Mouse (Mus musculus): Measurements from ENCODE around the gene Lhx6. TPM values are rescaled to one million over a fixed set of nuclear protein-coding genes. Genes with fewer than 3 reads are reported as not detected.

Lhx6 gene
- polyA plus RNA-seq, 1 experiment from 2014 or later, result 10.6 TPM

DNA sequence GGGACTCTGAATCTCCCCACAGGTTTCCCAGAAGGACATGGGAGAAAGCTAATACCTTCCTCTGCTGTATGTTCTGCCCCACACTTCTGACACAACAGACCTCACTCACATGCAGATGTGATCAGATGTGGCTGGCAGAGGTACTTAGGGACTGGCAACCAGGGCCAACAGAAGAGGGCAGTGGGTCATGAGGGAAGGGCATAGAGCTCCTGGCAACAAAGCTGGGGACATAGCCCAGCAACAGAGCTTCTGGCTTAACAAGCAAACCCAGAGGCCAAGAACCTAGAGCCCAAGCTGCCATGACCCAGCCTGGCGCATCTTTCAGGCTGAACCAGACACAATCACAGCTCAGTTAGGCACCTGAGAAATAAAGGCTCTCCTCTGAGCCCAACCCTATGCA is 20.2 kb downstream of the Lhx6 start:
- Histone ChIP-seq H3K27ac (ENCODE audit: low read depth, low read length) (no peak overlapping the region), H3K4me1 (replicated peaks; ENCODE audit: control insufficient read depth, insufficient read depth, low read length) (no peaks in the 10 kb centered on the region), H3K36me3 (ENCODE audit: control insufficient read depth, insufficient read depth, low read length) (no peaks in the 10 kb centered on the region), H3K9me3 (ENCODE audit: control insufficient read depth, low read length) (no peaks in the 10 kb centered on the region), H3K4me2 (ENCODE audit: low read depth, low read length, severe bottlenecking) (no peak overlapping the region), H3K4me3 (ENCODE audit: low read depth, low read length) (no peak overlapping the region), H3K9ac (ENCODE audit: low read length) (no peak overlapping the region), H3K27me3 (ENCODE audit: control insufficient read depth, insufficient read depth, low read length) (peaks cover 15% of the 10 kb centered on the region)
- ATAC-seq (replicated peaks; ENCODE audit: low FRiP score), result no peak
- no peak for DNase-seq (ENCODE audit: low spot score)
- WGBS, result 94% methylated on average over 1 of the region's 1 CpGs

DNA sequence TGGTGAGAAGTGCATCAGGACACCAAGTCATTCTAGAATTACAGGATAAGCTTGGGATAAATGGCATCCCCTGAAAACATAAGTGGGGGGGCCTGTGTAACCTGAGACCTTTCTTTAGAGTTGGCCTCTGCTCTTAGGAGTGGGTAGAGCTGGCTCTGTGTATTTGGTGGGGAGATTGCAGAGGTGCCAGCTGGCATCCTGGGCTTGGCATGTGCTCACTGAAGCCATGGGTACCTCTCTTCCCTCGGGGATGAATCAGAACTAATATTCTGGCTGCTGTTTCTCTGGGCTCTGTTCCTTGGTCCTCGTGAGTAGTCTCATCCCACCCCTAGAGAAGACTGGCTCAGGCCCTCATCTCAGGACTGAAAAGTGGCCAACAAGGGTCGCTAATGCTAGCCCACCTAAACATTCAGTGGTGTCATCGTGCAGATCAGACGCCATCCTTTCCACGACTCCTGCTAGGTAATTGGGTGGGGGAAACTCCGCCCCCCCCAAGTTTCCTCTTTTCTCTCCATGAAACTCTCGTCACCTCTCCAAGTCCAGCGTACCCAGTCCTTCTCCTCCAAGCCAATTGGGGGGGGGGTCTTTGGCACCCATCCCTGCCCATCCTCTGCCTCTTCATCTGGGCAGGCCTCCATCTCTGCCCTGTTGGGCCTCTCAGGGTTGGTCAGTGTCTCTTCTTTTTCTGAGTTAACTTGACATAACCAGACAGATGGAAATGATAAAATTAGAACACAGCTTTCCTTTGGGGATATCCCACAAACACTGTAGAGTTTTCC is 22.2 kb downstream of the Lhx6 start:
- Histone ChIP-seq H3K27me3 (ENCODE audit: control insufficient read depth, insufficient read depth, low read length) (peaks cover 5% of the 10 kb centered on the region), H3K4me1 (replicated peaks; ENCODE audit: control insufficient read depth, insufficient read depth, low read length) (no peaks in the 10 kb centered on the region), H3K27ac (ENCODE audit: low read depth, low read length) (no peak overlapping the region), H3K4me3 (ENCODE audit: low read depth, low read length) (no peak overlapping the region), H3K9me3 (ENCODE audit: control insufficient read depth, low read length) (no peaks in the 10 kb centered on the region), H3K4me2 (ENCODE audit: low read depth, low read length, severe bottlenecking) (no peak overlapping the region), H3K36me3 (ENCODE audit: control insufficient read depth, insufficient read depth, low read length) (no peaks in the 10 kb centered on the region), H3K9ac (ENCODE audit: low read length) (no peak overlapping the region)
- 80% methylated on average over 9 of the region's 9 CpGs for WGBS
- DNase-seq (ENCODE audit: low spot score), result no peak
- ATAC-seq (replicated peaks; ENCODE audit: low FRiP score), result no peak

DNA sequence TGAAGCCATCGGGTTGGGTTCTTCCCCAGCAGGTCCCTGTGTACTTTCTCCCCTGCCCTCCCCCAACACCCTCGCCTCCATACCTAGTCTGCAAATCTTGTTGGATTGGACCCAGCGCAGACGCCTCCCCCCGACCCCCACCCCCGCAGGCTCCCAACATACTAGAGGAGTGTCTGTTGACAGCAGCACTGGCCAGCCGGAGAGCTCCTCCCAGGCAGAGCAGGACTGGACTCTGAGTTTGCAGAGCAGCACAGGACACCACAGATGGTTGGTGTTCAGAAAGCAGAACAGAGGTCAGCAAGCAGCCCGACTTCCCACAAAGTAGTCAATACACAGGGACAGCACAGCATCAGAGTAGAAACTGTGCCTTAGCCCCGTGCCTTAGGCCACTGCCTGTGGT is 23.8 kb downstream of the Lhx6 start:
- H3K27me3 ChIP-seq (ENCODE audit: control insufficient read depth, insufficient read depth, low read length), result peaks cover 2% of the 10 kb centered on the region; the same call in 1 of the 2 replicates
- H3K4me2 ChIP-seq (ENCODE audit: low read depth, low read length, severe bottlenecking), result no peak overlapping the region
- no peaks in the 10 kb centered on the region for H3K9me3 ChIP-seq (ENCODE audit: control insufficient read depth, low read length)
- no peak overlapping the region for H3K9ac ChIP-seq (ENCODE audit: low read length)
- WGBS, result 37% methylated on average over 9 of the region's 9 CpGs
- DNase-seq (ENCODE audit: low spot score), result no peak
- no peak for ATAC-seq (replicated peaks; ENCODE audit: low FRiP score)
- no peak overlapping the region for H3K27ac ChIP-seq (ENCODE audit: low read depth, low read length)
- H3K36me3 ChIP-seq (ENCODE audit: control insufficient read depth, insufficient read depth, low read length), result no peaks in the 10 kb centered on the region
- H3K4me3 ChIP-seq (ENCODE audit: low read depth, low read length), result no peak overlapping the region
- H3K4me1 ChIP-seq (replicated peaks; ENCODE audit: control insufficient read depth, insufficient read depth, low read length), result peaks cover 2% of the 10 kb centered on the region; the same call in 1 of the 2 replicates

DNA sequence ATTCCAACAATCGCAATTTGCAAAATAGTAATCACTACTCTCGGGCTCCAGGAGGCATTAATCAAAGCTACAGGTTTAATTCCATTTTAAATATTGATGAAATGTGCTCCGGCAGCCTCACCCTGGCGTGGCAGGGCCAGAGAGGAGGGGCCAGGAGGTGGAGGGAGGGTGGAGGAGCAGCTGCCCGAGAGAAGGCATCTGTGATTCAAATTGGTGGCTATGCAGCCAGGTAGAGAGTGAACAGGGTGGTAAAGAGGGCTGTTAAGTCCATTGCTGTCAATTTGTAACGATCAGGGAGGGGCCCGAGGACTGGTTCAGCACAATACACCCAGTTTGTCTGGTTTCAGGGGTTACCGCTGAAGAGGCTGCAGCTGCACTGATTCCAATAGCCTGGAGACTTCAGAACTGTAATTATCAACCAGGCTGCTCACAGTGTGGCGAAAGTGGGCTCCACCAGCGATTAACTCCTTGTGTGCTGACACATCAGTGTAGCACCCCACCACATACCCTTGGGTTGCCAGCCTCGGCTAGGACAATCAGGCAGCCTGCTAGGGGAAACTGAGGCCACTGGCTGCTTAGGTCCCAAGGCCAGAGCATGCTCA is 27.9 kb downstream of the Lhx6 start:
- peak; percentile 73 for ATAC-seq (replicated peaks; ENCODE audit: low FRiP score)
- no peak for DNase-seq (ENCODE audit: low spot score)

DNA sequence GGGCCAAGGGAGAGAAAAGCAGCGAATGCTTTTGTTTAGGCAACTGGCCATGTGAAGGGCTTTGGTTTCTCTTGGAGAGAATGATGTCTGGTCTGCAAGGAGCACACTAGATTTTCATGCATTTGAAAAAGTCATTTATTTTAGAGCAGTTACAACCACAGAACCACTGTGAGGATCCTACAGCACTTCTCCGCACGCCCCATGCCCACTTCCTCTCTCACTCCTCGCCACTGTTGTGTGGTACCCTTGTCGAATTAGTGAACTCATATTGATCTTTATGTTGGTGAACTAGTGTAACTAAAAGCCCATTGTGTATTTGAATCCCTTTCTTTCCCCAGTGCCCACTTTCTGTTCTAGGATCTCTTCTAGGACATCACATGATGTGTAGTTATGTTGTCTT is 30.0 kb downstream of the Lhx6 start:
- no peaks in the 10 kb centered on the region for H3K27me3 ChIP-seq (ENCODE audit: control insufficient read depth, insufficient read depth, low read length)
- no peak for ATAC-seq (replicated peaks; ENCODE audit: low FRiP score)
- no peak for DNase-seq (ENCODE audit: low spot score)
- H3K4me3 ChIP-seq (ENCODE audit: low read depth, low read length), result no peak overlapping the region
- no peak overlapping the region for H3K27ac ChIP-seq (ENCODE audit: low read depth, low read length)
- H3K9me3 ChIP-seq (ENCODE audit: control insufficient read depth, low read length), result no peaks in the 10 kb centered on the region
- H3K36me3 ChIP-seq (ENCODE audit: control insufficient read depth, insufficient read depth, low read length), result no peaks in the 10 kb centered on the region
- WGBS, result 84% methylated on average over 5 of the region's 5 CpGs
- no peak overlapping the region for H3K9ac ChIP-seq (ENCODE audit: low read length)
- no peak overlapping the region for H3K4me2 ChIP-seq (ENCODE audit: low read depth, low read length, severe bottlenecking)
- H3K4me1 ChIP-seq (replicated peaks; ENCODE audit: control insufficient read depth, insufficient read depth, low read length), result peaks cover 2% of the 10 kb centered on the region; the same call in 1 of the 2 replicates

More for the DNA sequence above, 27.9 kb downstream of the Lhx6 start:
- no peaks in the 10 kb centered on the region for H3K9me3 ChIP-seq (ENCODE audit: control insufficient read depth, low read length)
- H3K36me3 ChIP-seq (ENCODE audit: control insufficient read depth, insufficient read depth, low read length), result no peaks in the 10 kb centered on the region
- no peak overlapping the region for H3K27ac ChIP-seq (ENCODE audit: low read depth, low read length)
- 21% methylated on average over 11 of the region's 11 CpGs for WGBS
- H3K27me3 ChIP-seq (ENCODE audit: control insufficient read depth, insufficient read depth, low read length), result no peaks in the 10 kb centered on the region
- H3K4me3 ChIP-seq (ENCODE audit: low read depth, low read length), result no peak overlapping the region
- no peak overlapping the region for H3K9ac ChIP-seq (ENCODE audit: low read length)
- peaks cover 2% of the 10 kb centered on the region; the same call in 1 of the 2 replicates for H3K4me1 ChIP-seq (replicated peaks; ENCODE audit: control insufficient read depth, insufficient read depth, low read length)
- no peak overlapping the region for H3K4me2 ChIP-seq (ENCODE audit: low read depth, low read length, severe bottlenecking)

DNA sequence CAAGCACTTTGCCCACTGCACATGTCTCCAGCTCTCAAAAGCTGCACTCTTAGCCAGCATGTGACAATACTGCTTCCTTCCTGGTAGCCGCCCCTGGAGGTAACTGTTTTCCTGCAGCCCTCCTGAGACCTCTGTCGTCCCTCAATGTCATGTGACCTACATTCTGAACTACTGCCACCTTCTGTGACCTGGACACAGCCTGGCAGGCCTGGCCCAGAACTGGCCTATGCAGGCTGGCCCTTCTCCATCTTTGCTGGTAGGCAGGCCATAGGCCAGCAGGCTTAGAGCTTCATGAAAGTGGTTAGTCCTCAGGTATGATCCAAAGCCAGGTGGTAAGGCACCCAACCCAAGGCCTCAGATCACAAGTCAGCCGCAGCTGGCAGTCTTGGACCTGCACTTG is 31.4 kb downstream of the Lhx6 start:
- no peak for ATAC-seq (replicated peaks; ENCODE audit: low FRiP score)
- WGBS, result 59% methylated on average over 3 of the region's 3 CpGs
- no peak overlapping the region for H3K4me3 ChIP-seq (ENCODE audit: low read depth, low read length)
- no peak overlapping the region for H3K27ac ChIP-seq (ENCODE audit: low read depth, low read length)
- no peaks in the 10 kb centered on the region for H3K36me3 ChIP-seq (ENCODE audit: control insufficient read depth, insufficient read depth, low read length)
- H3K4me2 ChIP-seq (ENCODE audit: low read depth, low read length, severe bottlenecking), result no peak overlapping the region
- no peak overlapping the region for H3K9ac ChIP-seq (ENCODE audit: low read length)
- H3K27me3 ChIP-seq (ENCODE audit: control insufficient read depth, insufficient read depth, low read length), result no peaks in the 10 kb centered on the region
- DNase-seq (ENCODE audit: low spot score), result no peak
- peaks cover 2% of the 10 kb centered on the region; the same call in 1 of the 2 replicates for H3K4me1 ChIP-seq (replicated peaks; ENCODE audit: control insufficient read depth, insufficient read depth, low read length)
- no peaks in the 10 kb centered on the region for H3K9me3 ChIP-seq (ENCODE audit: control insufficient read depth, low read length)

DNA sequence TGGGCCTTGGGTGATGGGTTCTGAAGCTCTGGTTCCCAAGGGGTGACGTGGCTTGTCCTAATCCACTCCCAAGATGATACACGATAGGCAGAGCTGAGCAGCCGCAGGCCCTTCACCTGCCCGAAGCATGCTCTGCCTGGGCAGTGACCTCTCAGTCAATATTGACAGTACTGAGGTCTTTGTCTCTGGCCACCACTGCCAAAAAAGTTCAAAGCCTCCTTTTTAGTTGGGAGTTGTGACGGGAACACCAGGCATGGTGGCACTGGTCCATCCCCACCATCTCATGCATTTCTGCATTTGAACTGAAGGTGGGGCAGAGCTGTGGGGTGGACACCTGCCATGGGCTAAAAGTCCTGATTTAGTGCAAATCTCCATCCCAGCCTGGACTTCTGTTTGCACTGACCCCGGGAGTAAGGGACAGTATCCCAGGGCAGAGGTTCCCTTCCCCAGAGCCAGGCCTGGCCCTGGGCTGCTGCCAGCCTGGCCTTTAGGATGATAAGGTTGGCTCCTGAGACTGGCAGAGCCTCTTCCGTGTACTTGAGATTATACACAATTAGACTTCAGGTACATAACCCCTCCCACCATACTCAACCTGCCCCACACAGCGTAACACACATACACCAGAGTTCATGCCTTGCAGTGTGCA is 33.4 kb downstream of the Lhx6 start:
- DNase-seq (ENCODE audit: low spot score) (no peak), ATAC-seq (replicated peaks; ENCODE audit: low FRiP score) (no peak)
- no peaks in the 10 kb centered on the region for H3K36me3 ChIP-seq (ENCODE audit: control insufficient read depth, insufficient read depth, low read length)
- no peaks in the 10 kb centered on the region for H3K4me1 ChIP-seq (replicated peaks; ENCODE audit: control insufficient read depth, insufficient read depth, low read length)
- H3K4me3 ChIP-seq (ENCODE audit: low read depth, low read length), result no peak overlapping the region
- no peak overlapping the region for H3K9ac ChIP-seq (ENCODE audit: low read length)
- no peaks in the 10 kb centered on the region for H3K27me3 ChIP-seq (ENCODE audit: control insufficient read depth, insufficient read depth, low read length)
- no peaks in the 10 kb centered on the region for H3K9me3 ChIP-seq (ENCODE audit: control insufficient read depth, low read length)
- no peak overlapping the region for H3K27ac ChIP-seq (ENCODE audit: low read depth, low read length)
- 83% methylated on average over 8 of the region's 8 CpGs for WGBS
- no peak overlapping the region for H3K4me2 ChIP-seq (ENCODE audit: low read depth, low read length, severe bottlenecking)

DNA sequence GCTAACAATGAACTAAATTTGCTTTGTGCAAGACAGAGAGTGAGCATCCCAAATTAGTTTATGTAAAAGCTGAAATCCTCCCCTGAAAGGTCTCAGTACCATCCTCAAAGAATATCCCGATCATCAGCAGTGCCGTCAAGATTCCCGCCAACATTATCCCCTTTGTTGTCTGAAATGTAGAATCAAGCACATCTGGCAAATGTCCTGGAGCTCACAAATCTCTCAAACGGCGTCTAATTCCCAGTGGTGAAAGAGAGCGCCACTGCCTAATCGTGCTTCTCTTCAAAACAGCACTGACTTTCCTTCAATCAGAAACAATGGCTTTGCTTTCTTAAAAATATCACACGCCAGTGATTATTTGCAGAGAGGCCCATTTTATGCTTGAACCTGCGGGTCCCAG is 38.1 kb downstream of the Lhx6 start:
- Histone ChIP-seq H3K4me2 (ENCODE audit: low read depth, low read length, severe bottlenecking) (no peak overlapping the region), H3K27ac (ENCODE audit: low read depth, low read length) (no peak overlapping the region), H3K36me3 (ENCODE audit: control insufficient read depth, insufficient read depth, low read length) (no peaks in the 10 kb centered on the region), H3K9ac (ENCODE audit: low read length) (no peak overlapping the region), H3K27me3 (ENCODE audit: control insufficient read depth, insufficient read depth, low read length) (no peaks in the 10 kb centered on the region), H3K4me1 (replicated peaks; ENCODE audit: control insufficient read depth, insufficient read depth, low read length) (no peaks in the 10 kb centered on the region), H3K9me3 (ENCODE audit: control insufficient read depth, low read length) (no peaks in the 10 kb centered on the region), H3K4me3 (ENCODE audit: low read depth, low read length) (no peak overlapping the region)
- no peak for DNase-seq (ENCODE audit: low spot score)
- 60% methylated on average over 9 of the region's 9 CpGs for WGBS
- ATAC-seq (replicated peaks; ENCODE audit: low FRiP score), result no peak

All from forebrain, embryonic 11.5 days (tissue).